Mouse (Mus musculus) CH12F3 (cell line): ENCODE measurements around the gene Gm10322.

Experiments
- in situ Hi-C: fragments of 300-500 bp; cut with MboI; formaldehyde crosslinking; loops from 2 replicates; pipeline ENCODE4 v1.14.3; 2020; ENCODE audit warnings: low sequenced_read_pairs

Gene Gm10322

GRCm38 (mm10) chr10:59600516-59600915 is 15.3 kb upstream of the Gm10322 start:
- in situ Hi-C loops: no loop called here

DNA sequence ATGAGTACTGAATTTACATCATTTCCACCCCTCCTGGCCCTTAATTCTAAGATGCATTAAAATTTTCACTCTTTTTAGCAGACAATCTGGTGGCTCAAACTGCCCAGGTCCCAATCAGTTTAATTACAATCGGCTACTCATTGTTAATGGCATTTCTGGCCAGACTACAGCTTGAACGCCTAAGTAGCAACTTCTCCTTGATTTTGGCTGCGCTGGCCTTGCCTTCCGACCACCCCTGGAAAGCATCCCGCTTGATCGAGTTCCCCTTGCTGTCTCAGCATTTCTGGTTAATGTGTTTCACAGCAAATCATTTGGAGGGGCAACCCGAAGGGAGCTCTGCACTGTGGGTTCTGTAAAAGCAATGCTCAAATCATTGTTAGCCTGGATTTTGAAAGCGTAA is 13.8 kb upstream of the Gm10322 start:
- in situ Hi-C loops: no loop called here

DNA sequence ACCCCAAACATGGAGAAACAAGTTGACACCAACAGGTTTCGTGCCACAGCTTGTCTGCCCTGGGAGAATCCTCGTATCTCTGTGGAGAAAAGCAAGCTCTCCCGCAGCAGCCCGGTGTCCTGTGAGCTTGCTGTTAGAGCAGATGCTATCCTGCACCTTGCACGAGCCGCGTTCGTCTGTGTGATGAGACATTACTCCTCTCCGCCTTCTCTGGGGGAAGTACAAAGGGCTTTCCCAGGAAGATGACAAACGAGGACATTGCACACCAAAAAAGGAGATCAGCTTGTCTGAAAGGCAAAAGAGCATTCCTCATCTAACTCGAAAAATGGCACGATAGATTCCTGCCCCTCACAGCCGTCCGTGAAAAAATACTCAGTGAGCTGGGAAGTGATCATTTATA is 13.0 kb upstream of the Gm10322 start:
- in situ Hi-C loops: no loop called here

GRCm38 (mm10) chr10:59603843-59604242 is 12.0 kb upstream of the Gm10322 start:
- in situ Hi-C loops: no loop called here

DNA sequence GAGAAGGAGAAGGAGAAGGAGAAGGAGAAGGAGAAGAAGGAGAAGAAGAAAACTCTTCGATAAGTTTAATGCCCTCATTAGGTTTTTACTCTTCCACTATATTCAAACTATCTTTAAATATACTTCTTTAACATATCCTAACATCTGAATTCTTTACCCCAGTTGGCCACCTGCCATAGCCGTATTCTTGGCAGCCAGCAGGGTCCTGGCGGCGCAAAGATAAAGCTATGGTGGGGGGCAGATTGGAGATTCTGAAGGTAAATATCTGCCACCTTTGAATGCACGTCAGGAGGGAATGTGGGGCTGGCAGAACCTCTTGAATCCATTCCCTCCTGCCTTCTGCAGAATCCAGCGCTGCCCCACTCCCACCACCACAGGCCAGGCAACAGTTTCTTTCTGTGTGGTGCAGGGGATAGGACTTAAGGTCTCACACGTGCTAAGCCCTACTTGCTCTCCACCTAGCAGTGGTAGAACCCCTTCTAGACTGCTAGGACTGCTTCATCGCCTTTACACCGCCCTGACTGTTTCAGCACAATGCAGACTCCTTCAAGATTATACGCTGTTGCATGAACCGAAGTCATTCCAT is 10.9 kb upstream of the Gm10322 start:
- in situ Hi-C loops: no loop called here

DNA sequence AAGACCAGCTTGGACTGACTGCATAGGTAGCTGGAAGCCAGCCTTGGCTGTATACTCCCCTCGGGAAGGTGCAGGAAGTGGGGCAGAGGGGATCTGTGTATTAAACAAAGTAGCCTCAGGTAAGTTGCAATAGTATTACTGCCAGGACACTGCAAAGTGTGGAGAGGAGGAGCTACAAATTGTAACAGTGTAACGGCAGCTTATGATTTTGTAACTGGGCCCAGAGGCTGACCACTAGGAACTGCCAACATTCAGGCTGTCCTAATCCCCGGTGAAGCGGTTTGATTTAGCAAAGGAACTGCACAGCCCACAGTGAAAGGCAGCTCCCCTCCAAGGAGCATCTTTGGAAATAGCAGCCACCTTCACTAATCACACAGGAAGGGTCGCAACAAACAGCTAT is 2.6 kb upstream of the Gm10322 start:
- in situ Hi-C loops: no loop called here

- in situ Hi-C loops: no loop called here
Observed at GRCm38 (mm10) chr10:59614141-59614540, 1.7 kb upstream of the Gm10322 start.

- in situ Hi-C loops: no loop called here
Observed at GRCm38 (mm10) chr10:59615411-59615810, 452 bp upstream of the Gm10322 start.

DNA sequence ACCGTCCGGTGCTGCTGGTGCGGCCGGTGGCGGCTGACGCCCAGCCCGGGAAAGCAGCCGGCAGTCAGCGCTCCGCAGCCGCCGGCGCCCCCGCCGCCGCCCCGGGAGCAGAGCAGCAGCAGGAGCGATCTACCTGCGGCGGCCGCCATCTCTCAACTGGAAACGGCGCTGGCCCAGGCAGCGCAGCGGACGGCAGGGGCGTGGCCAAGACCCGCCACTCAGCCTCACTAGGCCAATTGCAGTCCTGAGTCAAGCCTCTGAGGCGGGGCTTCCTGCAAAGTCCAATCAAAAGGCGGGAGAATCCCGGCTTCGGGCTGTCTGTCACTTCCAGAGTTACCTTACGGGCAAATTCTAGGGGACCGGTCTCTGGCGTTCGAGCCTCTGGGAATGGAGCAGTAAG is 659 bp downstream of the Gm10322 start, which contains the start of gene Mcu:
Gene Mcu (minus strand): TSS at position 171 of the 400 bp plus-strand sequence.
- in situ Hi-C loops: no loop called here

GRCm38 (mm10) chr10:59617776-59618175 is 1.9 kb downstream of the Gm10322 start:
- in situ Hi-C loops: no loop called here

- in situ Hi-C loops: no loop called here
Observed at GRCm38 (mm10) chr10:59621355-59621754, 5.5 kb downstream of the Gm10322 start.

DNA sequence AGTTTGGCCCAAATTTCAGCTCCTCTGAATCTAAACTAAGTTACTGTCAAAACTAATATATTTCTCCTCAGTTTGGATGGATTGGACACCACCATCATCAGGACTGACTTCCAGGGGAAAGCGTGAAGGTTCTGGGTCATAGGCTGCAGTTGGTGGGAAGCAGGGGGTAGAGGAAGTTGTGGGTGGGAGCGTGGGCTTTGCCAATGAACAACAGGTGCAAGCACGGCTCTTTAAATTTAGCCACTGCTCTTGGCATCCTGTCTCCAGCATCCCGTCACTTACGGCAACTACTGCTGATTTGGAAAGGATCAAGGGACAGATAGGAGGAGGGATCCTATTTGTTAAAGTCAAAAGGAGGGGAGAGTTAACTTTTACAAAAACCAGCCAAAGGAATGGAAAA is 7.6 kb downstream of the Gm10322 start:
- in situ Hi-C loops: no loop called here

GRCm38 (mm10) chr10:59628641-59629505 is 13.0 kb downstream of the Gm10322 start:
- in situ Hi-C loops: no loop called here

DNA sequence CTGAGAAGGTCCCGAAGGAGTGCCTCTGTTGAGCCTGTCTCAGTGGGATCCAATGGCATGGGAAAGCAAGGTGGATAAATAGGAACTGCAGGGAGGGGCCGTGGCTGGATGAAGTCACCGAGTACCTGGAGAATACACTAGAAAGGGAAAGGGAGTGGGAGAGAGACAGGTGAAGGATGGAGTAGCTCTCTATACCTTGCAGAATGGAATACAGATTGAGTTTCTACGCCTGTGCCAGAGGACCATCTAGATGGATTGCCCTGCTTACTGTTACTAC is 13.6 kb downstream of the Gm10322 start:
- in situ Hi-C loops: no loop called here

DNA sequence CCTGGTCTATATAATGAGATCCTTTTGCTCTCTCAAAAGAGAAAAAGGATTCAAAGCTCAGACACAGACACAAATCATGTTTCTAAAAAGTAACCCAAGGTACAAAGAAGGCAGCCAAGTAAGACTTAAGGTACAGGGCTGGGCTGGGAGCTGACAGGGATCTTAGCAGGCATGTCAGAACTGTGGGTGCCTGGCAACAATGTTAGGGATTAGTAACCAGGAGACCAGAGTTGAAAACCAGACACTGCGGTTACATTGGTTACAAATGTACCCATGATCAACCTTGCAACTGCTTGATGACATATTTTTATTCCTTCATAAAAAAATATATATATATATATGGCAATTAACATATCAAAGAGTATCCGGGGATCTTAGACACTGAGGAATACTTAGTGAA is 20.2 kb downstream of the Gm10322 start:
- in situ Hi-C loops: no loop called here

DNA sequence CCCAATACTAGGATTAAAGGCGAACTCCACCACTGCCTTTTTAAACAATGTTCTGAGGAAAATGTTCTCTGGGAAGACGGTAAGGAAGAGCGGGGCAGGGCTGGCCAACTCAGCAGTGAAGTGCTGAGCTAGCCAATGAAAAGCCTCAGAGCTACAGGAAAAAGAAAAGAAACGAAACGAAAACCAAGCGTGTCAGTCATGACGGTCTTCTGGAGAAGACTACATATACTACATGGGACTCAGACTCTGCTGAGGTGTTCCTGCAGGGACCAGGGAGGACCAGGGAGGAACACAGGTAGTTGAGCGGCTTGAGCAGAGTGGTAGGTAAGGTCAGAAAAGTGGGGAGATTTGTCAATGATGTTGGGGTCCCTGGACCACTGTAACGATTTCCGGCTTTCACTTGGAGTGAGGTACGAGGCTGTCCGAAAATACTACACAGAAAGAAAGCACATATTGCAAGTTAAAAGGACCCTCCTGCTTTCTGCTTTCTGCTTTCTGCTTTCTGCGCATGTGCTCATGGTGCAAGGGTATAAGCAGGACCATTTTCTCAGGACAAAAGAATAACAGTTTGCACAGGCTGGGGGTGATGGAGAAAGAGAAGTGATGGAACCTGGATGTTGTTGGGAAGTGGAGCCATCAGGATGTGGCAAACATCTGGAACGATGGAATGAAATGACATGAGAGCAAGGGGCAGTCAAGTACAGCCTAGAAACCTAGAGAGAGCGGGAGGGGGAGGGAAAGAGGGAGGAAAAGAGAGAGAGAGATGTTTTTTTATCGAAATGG is 21.1 kb downstream of the Gm10322 start:
- in situ Hi-C loops: no loop called here

- in situ Hi-C loops: no loop called here
Observed at GRCm38 (mm10) chr10:59637596-59638124, 21.8 kb downstream of the Gm10322 start.

- in situ Hi-C loops: no loop called here
Observed at GRCm38 (mm10) chr10:59638576-59638975, 22.7 kb downstream of the Gm10322 start.

DNA sequence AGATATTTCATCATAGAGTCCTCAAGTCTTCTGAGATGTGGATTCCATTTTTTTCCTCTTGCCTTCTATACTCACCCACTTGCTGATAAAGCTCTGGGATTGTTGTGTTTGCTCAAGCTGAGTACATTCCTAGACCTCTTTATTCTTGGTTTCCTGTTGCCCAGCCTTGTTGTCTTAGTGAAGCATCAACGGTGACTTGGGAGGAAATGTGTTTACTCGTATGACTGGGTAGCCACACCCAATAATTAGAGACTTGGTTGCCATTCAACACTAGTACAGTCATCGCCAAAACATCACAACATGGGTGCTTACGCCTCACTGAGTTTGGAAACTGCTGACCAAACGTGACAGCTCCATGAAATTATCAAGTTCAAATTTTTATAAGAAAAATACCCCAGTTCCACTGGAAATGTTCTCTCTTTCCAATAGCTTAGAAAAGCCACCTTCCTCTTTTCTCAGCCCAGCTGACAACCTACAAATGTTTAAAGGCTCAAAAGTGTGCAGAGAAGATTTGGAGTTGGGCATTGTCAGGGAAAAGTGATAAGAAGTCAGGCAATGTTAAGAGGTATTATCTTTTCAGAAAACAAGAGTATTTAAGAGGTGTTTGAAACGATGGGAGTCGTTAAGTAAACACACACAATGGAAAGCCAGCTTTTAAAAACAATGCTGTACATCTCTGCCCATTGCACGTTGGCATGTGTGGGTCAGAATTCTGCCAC is 27.0 kb downstream of the Gm10322 start:
- in situ Hi-C loops: no loop called here

DNA sequence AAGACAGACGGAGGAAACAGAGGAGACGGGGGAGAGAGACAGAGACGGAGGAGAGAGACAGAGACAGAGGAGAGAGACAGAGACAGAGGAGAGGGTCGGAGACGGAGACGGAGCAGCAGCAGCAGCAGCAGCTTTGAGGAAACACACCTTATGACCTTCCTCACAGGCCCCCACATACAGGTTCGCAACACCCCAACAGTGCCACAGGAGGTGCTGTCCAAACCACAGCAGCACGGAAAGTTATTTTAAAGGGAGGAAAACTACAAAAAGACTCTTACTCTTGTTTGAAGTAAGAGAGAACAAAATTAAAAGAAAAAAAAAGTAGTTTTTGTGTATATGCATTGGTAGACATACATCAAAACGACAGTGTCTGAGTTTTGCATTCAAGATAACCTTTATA is 27.8 kb downstream of the Gm10322 start:
- in situ Hi-C loops: no loop called here

DNA sequence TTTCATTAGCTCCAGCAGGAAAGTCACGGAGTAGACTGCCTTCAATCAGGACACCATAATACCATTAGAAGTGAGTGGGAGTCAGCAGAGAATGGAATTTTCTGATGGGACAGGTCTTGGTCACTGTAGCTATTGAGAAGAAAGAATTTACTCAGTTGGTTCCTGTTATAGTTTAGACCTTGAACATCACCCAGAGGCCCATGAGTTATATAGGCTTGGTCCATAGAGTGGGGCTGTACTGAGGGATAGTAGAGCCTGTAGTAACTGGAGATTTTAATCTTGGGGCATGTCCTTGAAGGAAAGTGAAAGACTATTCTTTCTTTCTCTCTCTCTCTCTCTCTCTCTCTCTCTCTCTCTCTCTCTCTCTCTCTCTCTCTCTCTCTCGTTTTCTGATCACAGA is 28.8 kb downstream of the Gm10322 start:
- in situ Hi-C loops: no loop called here
